Comparison of ENCODE assay signal across 9 mouse cellular contexts in the genomic region with DNA sequence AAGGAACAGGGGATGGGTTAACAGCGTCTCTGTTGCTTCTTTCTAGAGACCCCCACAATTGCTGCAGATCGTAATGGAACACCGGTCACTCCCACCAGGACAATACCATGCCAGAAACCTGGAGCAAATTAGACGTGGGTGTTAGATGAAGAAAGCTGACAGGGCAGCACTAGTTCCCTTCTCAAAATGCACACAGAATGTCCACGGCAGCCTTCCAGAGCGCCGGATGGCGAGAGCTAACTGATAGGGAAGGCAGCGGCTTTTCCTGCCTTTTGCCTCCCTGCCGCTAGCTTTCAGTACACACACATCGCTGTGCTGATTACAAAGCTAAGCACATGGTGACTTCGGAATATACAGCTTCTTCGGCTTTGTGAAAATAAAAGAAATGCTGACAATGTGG. TPM values are rescaled to one million over a fixed set of nuclear protein-coding genes. Genes with fewer than 3 reads are reported as not detected.
DNase-seq lines count a peak whose midpoint lies in the region; ATAC-seq and TF ChIP-seq lines count a peak whose summit lies in the region.
"Had no signal": no experiment of that assay in that cellular context is flagged by ENCODE, and none has a peak within 500 bp of the region (broad histone marks: within the 10 kb centered on the region; RNA-seq: fewer than 3 reads in every experiment).

No protein-coding gene starts in this region.

- no peaks in the 10 kb centered on the region for H3K36me3 ChIP-seq in forebrain, embryonic 10.5 days (replicated peaks)
- no peaks in the 10 kb centered on the region for H3K36me3 ChIP-seq in hindbrain, embryonic 13.5 days
- no peaks in the 10 kb centered on the region for H3K36me3 ChIP-seq in liver, postnatal 0 days (replicated peaks; ENCODE audit: insufficient read depth, low read length)

- no peak for ATAC-seq in hindbrain, embryonic 13.5 days (ENCODE audit: low FRiP score)
- no peak for ATAC-seq in liver, postnatal 0 days

- peak overlapping the region; percentile 53; the same call in 1 of the 2 replicates for H3K9ac ChIP-seq in hindbrain, embryonic 13.5 days
- H3K9ac ChIP-seq in liver, postnatal 0 days (replicated peaks) = no peak overlapping the region

- no peak for TF ChIP-seq EP300 in liver, postnatal 0 days (IDR thresholded peaks at IDR 0.05; ENCODE audit: low read depth)

- peak overlapping the region; percentile 29 for H3K4me3 ChIP-seq in forebrain, embryonic 10.5 days
- H3K4me3 ChIP-seq in hindbrain, embryonic 13.5 days = peak overlapping the region; percentile 28
- peak overlapping the region; percentile 30 for H3K4me3 ChIP-seq in liver, postnatal 0 days (ENCODE audit: low read depth, low read length)

- 35% methylated on average over 13 of the region's 13 CpGs for WGBS in forebrain, embryonic 10.5 days
- 32% methylated on average over 13 of the region's 13 CpGs for WGBS in hindbrain, embryonic 13.5 days
- WGBS in liver, postnatal 0 days (ENCODE audit: insufficient replicate concordance) = 27% methylated on average over 13 of the region's 13 CpGs

- H3K27me3 ChIP-seq in forebrain, embryonic 10.5 days (ENCODE audit: poor library complexity, severe bottlenecking) = peaks cover 5% of the 10 kb centered on the region; the same call in 1 of the 2 replicates
- H3K27me3 ChIP-seq in hindbrain, embryonic 13.5 days = no peaks in the 10 kb centered on the region
- no peaks in the 10 kb centered on the region for H3K27me3 ChIP-seq in liver, postnatal 0 days (ENCODE audit: insufficient read depth, low read length)

- peak; percentile 5 to 8 for DNase-seq in layer of hippocampus, postnatal 14 days (ENCODE audit: low spot score in 2 of 2)
- no peak for DNase-seq in layer of hippocampus, postnatal 25 days (ENCODE audit: extremely low spot score in 1 of 2, low spot score in 1 of 2)
- DNase-seq in forebrain, embryonic 10.5 days (ENCODE audit: extremely low spot score, low spot score) = no peak
- no peak for DNase-seq in liver, postnatal 0 days
- DNase-seq in thymus, postnatal 25 days = no peak
- no peak for DNase-seq in urinary bladder, postnatal 25 days (ENCODE audit: low spot score)
- no peak for DNase-seq in left cerebral cortex, adult 18-20 months (ENCODE audit: low spot score in 2 of 2)

- H3K4me2 ChIP-seq in hindbrain, embryonic 13.5 days = peak overlapping the region; percentile 52
- peak overlapping the region; percentile 66 for H3K4me2 ChIP-seq in liver, postnatal 0 days (ENCODE audit: low read depth, low read length)

- peak overlapping the region; percentile 48; the same call in 1 of the 2 replicates for H3K27ac ChIP-seq in forebrain, embryonic 10.5 days
- H3K27ac ChIP-seq in hindbrain, embryonic 13.5 days = peak overlapping the region; percentile 30; the same call in 1 of the 2 replicates
- H3K27ac ChIP-seq in liver, postnatal 0 days (ENCODE audit: low read depth) = 0 out of 2 replicates have a peak overlapping the region, but pooled peaks have one; percentile 16

- H3K9me3 ChIP-seq in forebrain, embryonic 10.5 days = no peaks in the 10 kb centered on the region
- H3K9me3 ChIP-seq in hindbrain, embryonic 13.5 days = no peaks in the 10 kb centered on the region
- H3K9me3 ChIP-seq in liver, postnatal 0 days (ENCODE audit: low read length) = no peaks in the 10 kb centered on the region

- peaks cover 7% of the 10 kb centered on the region; the same call in 1 of the 2 replicates for H3K4me1 ChIP-seq in forebrain, embryonic 10.5 days
- H3K4me1 ChIP-seq in hindbrain, embryonic 13.5 days (replicated peaks) = no peaks in the 10 kb centered on the region
- H3K4me1 ChIP-seq in liver, postnatal 0 days (ENCODE audit: insufficient read depth) = no peaks in the 10 kb centered on the region

- TF ChIP-seq CTCF in liver, postnatal 0 days (IDR thresholded peaks at IDR 0.05; ENCODE audit: low read depth) = no peak

RNA-seq across cellular contexts. Expression of a gene that starts 7.9 kb away (rescaled TPM):
- not detected for total RNA-seq in layer of hippocampus, postnatal 14 days (2021)
- total RNA-seq in layer of hippocampus, postnatal 25 days (2021) = not detected
- polyA plus RNA-seq in forebrain, embryonic 10.5 days (2016; fragmentation: Nextera tagmentation; extraction: Ambion mirVana) = 2.0 and 3.4 TPM in 2 replicates
- 0.82 and 1.2 TPM in 2 replicates for polyA plus RNA-seq in hindbrain, embryonic 13.5 days (2015; fragmentation: Nextera tagmentation; extraction: Ambion mirVana)
- polyA plus RNA-seq in liver, postnatal 0 days (2015; fragmentation: Nextera tagmentation; extraction: Ambion mirVana) = 0.26 and 0.32 TPM in 2 replicates
- not detected for total RNA-seq in left cerebral cortex, adult 18-20 months (2021)
- total RNA-seq: left cerebral cortex, postnatal 25 days had no signal

RNA-seq across cellular contexts. Expression of a gene that starts 37.6 kb away (rescaled TPM):
- total RNA-seq in layer of hippocampus, postnatal 14 days (2021) = 1 to 10 TPM; 3.0 to 3.6 TPM
- 1 to 10 TPM; 2.7 to 3.6 TPM for total RNA-seq in layer of hippocampus, postnatal 25 days (2021)
- polyA plus RNA-seq in forebrain, embryonic 10.5 days (2016; fragmentation: Nextera tagmentation; extraction: Ambion mirVana) = 7.4 and 7.9 TPM in 2 replicates
- polyA plus RNA-seq in hindbrain, embryonic 13.5 days (2015; fragmentation: Nextera tagmentation; extraction: Ambion mirVana) = 3.4 and 4.0 TPM in 2 replicates
- polyA plus RNA-seq in liver, postnatal 0 days (2015; fragmentation: Nextera tagmentation; extraction: Ambion mirVana) = 2.3 and 2.4 TPM in 2 replicates
- 1 to 10 TPM; 4.0 to 4.2 TPM for total RNA-seq in left cerebral cortex, adult 18-20 months (2021)

RNA-seq across cellular contexts. Expression of a gene that starts 41.3 kb away (rescaled TPM):
- not detected for total RNA-seq in layer of hippocampus, postnatal 14 days (2021)
- total RNA-seq in layer of hippocampus, postnatal 25 days (2021) = not detected
- polyA plus RNA-seq in forebrain, embryonic 10.5 days (2016; fragmentation: Nextera tagmentation; extraction: Ambion mirVana) = not detected in 2 replicates
- not detected in 2 replicates for polyA plus RNA-seq in hindbrain, embryonic 13.5 days (2015; fragmentation: Nextera tagmentation; extraction: Ambion mirVana)
- polyA plus RNA-seq in liver, postnatal 0 days (2015; fragmentation: Nextera tagmentation; extraction: Ambion mirVana) = not detected in 2 replicates
- total RNA-seq in left cerebral cortex, adult 18-20 months (2021) = not detected
- total RNA-seq: left cerebral cortex, postnatal 25 days had no signal

Comparison
In these comparisons a context has a peak if more than half of its experiments do, and no peak if none do; other contexts are left out.
1. DNase-seq: peak in layer of hippocampus, postnatal 14 days (2 of 2); none in layer of hippocampus, postnatal 25 days (0 of 2), forebrain, embryonic 10.5 days (single experiment), liver, postnatal 0 days (single experiment), thymus, postnatal 25 days (single experiment), urinary bladder, postnatal 25 days (single experiment) and left cerebral cortex, adult 18-20 months (0 of 2).
2. Peak in every context shown above with its lines, with median percentiles within 50 percentile points of each other: H3K27ac ChIP-seq and H3K4me3 ChIP-seq.